In genomic region chr11:97408171-97408570, GRCm38 (mm10) we compare ENCODE assay signal across 8 mouse cellular contexts. TPM values are rescaled to one million over a fixed set of nuclear protein-coding genes. Genes with fewer than 3 reads are reported as not detected.
DNase-seq lines count a peak whose midpoint lies in the region; ATAC-seq and TF ChIP-seq lines count a peak whose summit lies in the region.

No protein-coding gene starts in this region.

- H3K27ac ChIP-seq in gastrocnemius, adult 2 months: no peak overlapping the region

- peak; percentile 96 for TF ChIP-seq CTCF in gastrocnemius, adult 2 months (IDR thresholded peaks at IDR 0.05)

- ATAC-seq in granulocyte monocyte progenitor cell, adult 5-6 weeks (replicated peaks; ENCODE audit: poor library complexity, severe bottlenecking): no peak; the same call in 1 of the 2 replicates

- H3K4me3 ChIP-seq in gastrocnemius, adult 2 months: no peak overlapping the region

- intact Hi-C loops in gastrocnemius, adult 2 months (cut with DNase I): loop anchor here (1.0 to 2.0 kb wide), 2 partner anchors 25 to 61 kb away; no protein-coding TSS in a partner anchor

- peak; percentile 88 for DNase-seq in 3T3-L1 (ENCODE audit: low read depth, low spot score)
- DNase-seq in CD4-positive, CD25-positive, alpha-beta regulatory T cell, adult 2 months (ENCODE audit: low read depth, low spot score): peak; percentile 79
- DNase-seq in brain, adult 2 months (ENCODE audit: low read depth, low spot score): peak; percentile 87
- DNase-seq in gastrocnemius, adult 2 months: peak; percentile 87
- DNase-seq in kidney, postnatal 25 days: peak; percentile 87 to 95
- DNase-seq in lung, postnatal 36 days: peak; percentile 94
- peak; percentile 76 for DNase-seq in skeletal muscle tissue, adult 2 months (ENCODE audit: low read depth, low spot score)

RNA-seq across cellular contexts. Expression of gene Arhgap23, which starts 7.2 kb away (rescaled TPM):
- 1 to 10 TPM; 5.9 to 7.5 TPM for total RNA-seq in gastrocnemius, adult 2 months (2021)
- 9.7 and 13.0 TPM in 2 replicates for total RNA-seq in granulocyte monocyte progenitor cell, adult 5-6 weeks (2014; fragmentation: Nextera tagmentation)
- total RNA-seq in granulocyte monocyte progenitor cell, adult 5-6 weeks (2017): 3.4 and 4.0 TPM in 2 replicates

RNA-seq across cellular contexts. Expression of gene Socs7, which starts 45.8 kb away (rescaled TPM):
- total RNA-seq in gastrocnemius, adult 2 months (2021): 10 to 100 TPM; 43.2 to 48.6 TPM
- 5.5 and 6.3 TPM in 2 replicates for total RNA-seq in granulocyte monocyte progenitor cell, adult 5-6 weeks (2014; fragmentation: Nextera tagmentation)
- total RNA-seq in granulocyte monocyte progenitor cell, adult 5-6 weeks (2017): 7.9 and 9.5 TPM in 2 replicates

RNA-seq across cellular contexts. Expression of gene Gpr179, which starts 56.3 kb away (rescaled TPM):
- under 1 TPM in 1 of 2 experiments, not detected in 1; 0.03 TPM for total RNA-seq in gastrocnemius, adult 2 months (2021)
- total RNA-seq in granulocyte monocyte progenitor cell, adult 5-6 weeks (2014; fragmentation: Nextera tagmentation): 0.71 TPM in 1 of 2 replicates, not detected in the other
- total RNA-seq in granulocyte monocyte progenitor cell, adult 5-6 weeks (2017): 0.10 and 0.17 TPM in 2 replicates

Comparison
In these comparisons a context has a peak if more than half of its experiments do, and no peak if none do; other contexts are left out.
1. RNA of gene Socs7, which starts 45.8 kb away (total RNA-seq): 43.2 to 48.6 TPM in gastrocnemius, adult 2 months; 5.5 to 9.5 TPM in granulocyte monocyte progenitor cell, adult 5-6 weeks; every median in the first group is over 4 times any median in the second.
2. Peak in every context shown above with its lines, with median percentiles within 50 percentile points of each other: DNase-seq.